Mouse (Mus musculus) kidney, adult 2 months (tissue): Measurements from ENCODE around the gene Vmn2r62.

Source experiments
- CTCF ChIP-seq: fragments of 200-500 bp; conservative IDR thresholded peaks from 2 replicates; pipeline ENCODE4 v1.5.1; 2011; ENCODE audit warnings: low read depth, mild to moderate bottlenecking, control low read depth, low read length, moderate library complexity, mixed read lengths; ENCODE audit not compliant: insufficient read depth, insufficient read length
- POLR2A ChIP-seq: fragments of 200-500 bp; IDR thresholded peaks from one replicate; pipeline ENCODE4 v1.6.1; 2011; ENCODE audit warnings: low read depth, low read length, control low read depth

DNA sequence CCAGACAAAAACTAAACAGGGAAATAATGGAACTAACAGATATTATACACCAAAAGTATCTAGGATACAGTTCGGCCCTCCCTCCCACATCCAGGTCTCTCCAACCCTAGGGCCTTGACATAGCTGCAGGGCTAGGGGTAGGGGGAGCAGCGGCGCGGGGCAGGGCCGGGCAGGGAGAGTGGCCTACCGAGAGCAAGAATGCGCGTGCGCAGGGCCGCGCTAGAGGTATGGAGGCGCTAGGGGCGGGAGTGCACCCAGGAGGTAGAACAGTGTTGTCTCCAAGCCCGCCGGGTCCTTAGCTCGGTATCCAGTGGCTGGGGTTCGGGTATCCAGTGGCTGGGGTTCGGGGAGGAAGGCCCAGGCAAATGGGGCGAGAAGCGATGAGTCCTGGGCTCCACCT, 43.5 kb downstream of the Vmn2r62 start:
- no peak for TF ChIP-seq POLR2A
- no peak for TF ChIP-seq CTCF
